ENCODE assay signal across 24 mouse cellular contexts in genomic region chr3:80661838-80662237, GRCm38 (mm10).
DNase-seq lines count a peak whose midpoint lies in the region; ATAC-seq lines count a peak whose summit lies in the region.
"Had no signal": no experiment of that assay in that cellular context is flagged by ENCODE, and none has a peak within 500 bp of the region (broad histone marks: within the 10 kb centered on the region; RNA-seq: fewer than 3 reads in every experiment).

No protein-coding gene starts in this region.

- WGBS in forebrain, embryonic 15.5 days: 67% methylated on average over 3 of the region's 3 CpGs
- WGBS in forebrain, embryonic 12.5 days: 84% methylated on average over 3 of the region's 3 CpGs
- 47% methylated on average over 3 of the region's 3 CpGs for WGBS in intestine, embryonic 16.5 days
- WGBS in heart, embryonic 11.5 days (ENCODE audit: insufficient replicate concordance): 68% methylated on average over 3 of the region's 3 CpGs

- no peak overlapping the region for H3K9ac ChIP-seq in forebrain, embryonic 15.5 days (replicated peaks)
- H3K9ac ChIP-seq in forebrain, embryonic 12.5 days: no peak overlapping the region
- no peak overlapping the region for H3K9ac ChIP-seq in intestine, embryonic 16.5 days (ENCODE audit: low read depth, low read length)
- no peak overlapping the region for H3K9ac ChIP-seq in heart, embryonic 11.5 days (ENCODE audit: low read depth, low read length)
- H3K9ac ChIP-seq: heart, embryonic 15.5 days; hindbrain, embryonic 12.5 days; limb, embryonic 13.5 days; lung, embryonic 15.5 days had no signal

- no peaks in the 10 kb centered on the region for H3K27me3 ChIP-seq in forebrain, embryonic 15.5 days
- no peaks in the 10 kb centered on the region for H3K27me3 ChIP-seq in forebrain, embryonic 12.5 days
- no peaks in the 10 kb centered on the region for H3K27me3 ChIP-seq in intestine, embryonic 16.5 days (replicated peaks; ENCODE audit: control insufficient read depth, insufficient read depth, low read length)
- H3K27me3 ChIP-seq in heart, embryonic 11.5 days (ENCODE audit: control insufficient read depth, insufficient read depth, low read length): no peaks in the 10 kb centered on the region
- H3K27me3 ChIP-seq: heart, embryonic 15.5 days; hindbrain, embryonic 12.5 days; limb, embryonic 13.5 days; lung, embryonic 15.5 days had no signal

- no peak overlapping the region for H3K4me2 ChIP-seq in forebrain, embryonic 15.5 days (replicated peaks)
- H3K4me2 ChIP-seq in forebrain, embryonic 12.5 days: no peak overlapping the region
- no peak overlapping the region for H3K4me2 ChIP-seq in intestine, embryonic 16.5 days (ENCODE audit: low read depth, low read length)
- H3K4me2 ChIP-seq in heart, embryonic 11.5 days: no peak overlapping the region
- H3K4me2 ChIP-seq: heart, embryonic 15.5 days; hindbrain, embryonic 12.5 days; limb, embryonic 13.5 days; liver, embryonic 11.5 days; lung, embryonic 15.5 days; midbrain, embryonic 11.5 days had no signal

- no peaks in the 10 kb centered on the region for H3K9me3 ChIP-seq in forebrain, embryonic 15.5 days
- H3K9me3 ChIP-seq in forebrain, embryonic 12.5 days: no peaks in the 10 kb centered on the region
- no peaks in the 10 kb centered on the region for H3K9me3 ChIP-seq in intestine, embryonic 16.5 days (ENCODE audit: control insufficient read depth, low read length)
- H3K9me3 ChIP-seq in heart, embryonic 11.5 days (replicated peaks; ENCODE audit: control insufficient read depth, low read length): no peaks in the 10 kb centered on the region
- H3K9me3 ChIP-seq: G1E; heart, embryonic 15.5 days; hindbrain, embryonic 12.5 days; limb, embryonic 13.5 days; lung, embryonic 15.5 days had no signal

- no peaks in the 10 kb centered on the region for H3K36me3 ChIP-seq in forebrain, embryonic 15.5 days
- no peaks in the 10 kb centered on the region for H3K36me3 ChIP-seq in forebrain, embryonic 12.5 days (replicated peaks)
- H3K36me3 ChIP-seq in intestine, embryonic 16.5 days (ENCODE audit: control insufficient read depth, insufficient read depth, low read length): no peaks in the 10 kb centered on the region
- H3K36me3 ChIP-seq in heart, embryonic 11.5 days (ENCODE audit: control insufficient read depth, insufficient read depth, low read length): no peaks in the 10 kb centered on the region
- H3K36me3 ChIP-seq: G1E; heart, embryonic 15.5 days; hindbrain, embryonic 12.5 days; limb, embryonic 13.5 days; lung, embryonic 15.5 days had no signal

- no peak overlapping the region for H3K4me3 ChIP-seq in forebrain, embryonic 15.5 days
- no peak overlapping the region for H3K4me3 ChIP-seq in forebrain, embryonic 12.5 days (replicated peaks)
- no peak overlapping the region for H3K4me3 ChIP-seq in intestine, embryonic 16.5 days (ENCODE audit: low read length)
- no peak overlapping the region for H3K4me3 ChIP-seq in heart, embryonic 11.5 days (ENCODE audit: low read depth, low read length)
- H3K4me3 ChIP-seq: erythroblast, embryonic 14.5 days; heart, embryonic 15.5 days; hindbrain, embryonic 12.5 days; limb, embryonic 13.5 days; lung, embryonic 15.5 days had no signal

- H3K27ac ChIP-seq in forebrain, embryonic 15.5 days (replicated peaks): no peak overlapping the region
- no peak overlapping the region for H3K27ac ChIP-seq in forebrain, embryonic 12.5 days
- H3K27ac ChIP-seq in intestine, embryonic 16.5 days (ENCODE audit: low read length): no peak overlapping the region
- no peak overlapping the region for H3K27ac ChIP-seq in heart, embryonic 11.5 days (ENCODE audit: low read depth, low read length)
- H3K27ac ChIP-seq: heart, embryonic 15.5 days; hindbrain, embryonic 12.5 days; limb, embryonic 13.5 days; lung, embryonic 15.5 days had no signal

- no peaks in the 10 kb centered on the region for H3K4me1 ChIP-seq in forebrain, embryonic 15.5 days
- H3K4me1 ChIP-seq in forebrain, embryonic 12.5 days: no peaks in the 10 kb centered on the region
- no peaks in the 10 kb centered on the region for H3K4me1 ChIP-seq in intestine, embryonic 16.5 days (ENCODE audit: control insufficient read depth, insufficient read depth, low read length)
- H3K4me1 ChIP-seq in heart, embryonic 11.5 days (ENCODE audit: control insufficient read depth, insufficient read depth, low read length): no peaks in the 10 kb centered on the region
- H3K4me1 ChIP-seq: heart, embryonic 15.5 days; hindbrain, embryonic 12.5 days; limb, embryonic 13.5 days; lung, embryonic 15.5 days had no signal

- peak; percentile 65 for DNase-seq in layer of hippocampus, adult 9-11 months
- no peak for DNase-seq in layer of hippocampus, postnatal 36 days
- DNase-seq in brain, adult 2 months (ENCODE audit: low read depth, low spot score): peak; percentile 69
- DNase-seq in right cerebral cortex, postnatal 14 days: no peak
- DNase-seq: adrenal gland, postnatal 10 days; cerebellum, adult 18-20 months; cerebellum, postnatal 10 days; gastrocnemius, postnatal 10 days; kidney, adult 2 months; kidney, postnatal 10 days; thymus, postnatal 4 days had no signal

- 0 out of 2 replicates have a peak, but pooled peaks have one; percentile 19 for ATAC-seq in forebrain, embryonic 15.5 days (replicated peaks)
- no peak for ATAC-seq in forebrain, embryonic 12.5 days (ENCODE audit: low FRiP score)
- peak; percentile 33; the same call in 1 of the 2 replicates for ATAC-seq in intestine, embryonic 16.5 days
- ATAC-seq in heart, embryonic 11.5 days (replicated peaks; ENCODE audit: insufficient number of reproducible peaks, low FRiP score, low TSS enrichment): no peak
- ATAC-seq: Patski had no signal

Comparison
In these comparisons a context has a peak if more than half of its experiments do, and no peak if none do; other contexts are left out.
1. ATAC-seq: peak in forebrain, embryonic 15.5 days (single experiment) and intestine, embryonic 16.5 days (single experiment); none in forebrain, embryonic 12.5 days (single experiment) and heart, embryonic 11.5 days (single experiment).
2. DNase-seq: peak in layer of hippocampus, adult 9-11 months (single experiment) and brain, adult 2 months (single experiment); none in layer of hippocampus, postnatal 36 days (0 of 2) and right cerebral cortex, postnatal 14 days (single experiment).